Mouse (Mus musculus) brain, embryonic 14.5 days (tissue): ENCODE data around the gene Zranb3.

Experiments used
- CTCF ChIP-seq: fragments of 200-500 bp; IDR thresholded peaks from 2 replicates; pipeline ENCODE4 v1.5.1; 2012; ENCODE audit warnings: inconsistent platforms, mild to moderate bottlenecking, moderate library complexity, borderline replicate concordance; ENCODE audit not compliant: insufficient read depth, insufficient read length; ENCODE audit errors: extremely low read depth
- POLR2A ChIP-seq: fragments of 200-500 bp; IDR thresholded peaks from 2 replicates; pipeline ENCODE4 v1.6.1; 2012; ENCODE audit warnings: mild to moderate bottlenecking, inconsistent platforms, borderline replicate concordance; ENCODE audit not compliant: poor library complexity, insufficient read depth, insufficient read length, severe bottlenecking; ENCODE audit errors: extremely low read depth

DNA sequence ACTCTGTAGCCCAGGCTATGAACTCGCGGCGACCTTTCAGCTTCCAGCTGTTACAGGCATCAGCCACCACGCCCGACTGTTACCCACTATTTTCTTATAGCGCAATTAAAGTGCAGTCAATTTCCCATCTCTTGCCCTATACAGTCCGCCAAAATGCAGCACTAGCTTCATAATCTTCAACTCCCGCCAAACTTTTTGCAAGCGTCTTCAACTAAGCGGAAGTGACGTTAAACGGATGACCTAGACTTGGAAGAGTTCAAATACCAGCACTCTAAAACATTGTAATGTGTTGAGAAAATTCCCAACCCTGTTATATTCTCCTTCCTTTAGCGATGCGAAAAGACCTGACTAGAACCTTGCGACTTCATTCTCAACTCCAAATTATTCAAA lies 601 bp downstream of the Zranb3 start:
- TF ChIP-seq CTCF, result no peak
- no peak for TF ChIP-seq POLR2A
